Mouse (Mus musculus): ENCODE measurements around the gene Dner.

DNA sequence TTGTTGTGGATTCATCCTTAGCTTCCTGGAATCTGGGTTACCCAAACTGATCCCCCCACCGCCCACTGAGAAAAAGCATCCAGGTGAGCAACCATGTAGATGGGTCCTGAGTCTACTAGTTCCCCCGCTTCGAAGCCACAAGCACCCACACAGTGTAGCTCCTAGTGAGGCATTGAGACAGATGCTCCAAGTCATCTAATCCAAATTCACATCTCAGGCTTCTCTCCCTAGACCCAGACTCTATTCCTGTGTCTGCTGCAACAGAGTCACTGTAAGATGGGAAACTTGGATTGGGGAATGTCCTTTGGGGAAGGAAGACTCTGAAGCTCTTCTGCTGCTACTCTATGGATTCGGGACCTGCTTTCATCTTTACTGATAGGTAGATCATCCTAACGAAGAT, 314.0 kb downstream of the Dner start:
- TF ChIP-seq CTCF (IDR thresholded peaks at IDR 0.05; ENCODE audit: extremely low read depth, insufficient read length, insufficient replicate concordance, low read depth, low read length), result no peak
- no peak for TF ChIP-seq POLR2A (IDR thresholded peaks at IDR 0.05; ENCODE audit: low read depth, low read length)
